In the genomic region with DNA sequence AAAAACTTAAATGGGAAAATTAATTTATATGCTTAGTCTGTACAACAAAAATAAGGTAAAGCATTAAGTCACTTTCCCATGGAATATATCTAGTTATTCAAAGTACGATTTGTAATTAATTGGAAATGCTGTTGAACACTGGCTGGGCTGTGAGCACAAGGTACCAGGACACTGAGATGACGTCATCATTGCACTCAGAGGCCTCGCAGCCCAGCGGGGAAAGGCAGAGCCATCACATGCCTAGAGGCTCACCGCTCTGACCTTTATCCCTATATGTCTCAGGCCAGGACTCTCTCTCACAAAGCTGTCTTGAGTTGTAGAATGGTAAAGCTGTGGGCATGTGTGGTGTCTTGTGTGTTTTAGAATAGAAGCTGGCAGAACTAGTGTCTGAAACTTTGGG, we compare ENCODE assay signal across 19 mouse cellular contexts.
A peak's percentile ranks its signal among the peaks of the same experiment; 100 is the strongest.
DNase-seq lines count a peak whose midpoint lies in the region; ATAC-seq and TF ChIP-seq lines count a peak whose summit lies in the region.
"Had no signal": no experiment of that assay in that cellular context is flagged by ENCODE, and none has a peak within 500 bp of the region (broad histone marks: within the 10 kb centered on the region; RNA-seq: fewer than 3 reads in every experiment).

No protein-coding gene starts in this region.

- H3K27ac ChIP-seq in heart, embryonic 10.5 days: 0 out of 2 replicates have a peak overlapping the region, but pooled peaks have one; percentile 17
- H3K27ac ChIP-seq in liver, postnatal 0 days (ENCODE audit: low read depth): no peak overlapping the region
- no peak overlapping the region for H3K27ac ChIP-seq in liver, embryonic 12.5 days
- no peak overlapping the region for H3K27ac ChIP-seq in intestine, embryonic 16.5 days (ENCODE audit: low read length)
- H3K27ac ChIP-seq in hindbrain, embryonic 10.5 days: no peak overlapping the region
- H3K27ac ChIP-seq: embryonic facial prominence, embryonic 10.5 days; embryonic facial prominence, embryonic 12.5 days; forebrain, embryonic 13.5 days; forebrain, embryonic 15.5 days had no signal

- no peak overlapping the region for H3K9ac ChIP-seq in liver, postnatal 0 days (replicated peaks)
- no peak overlapping the region for H3K9ac ChIP-seq in liver, embryonic 12.5 days
- H3K9ac ChIP-seq in intestine, embryonic 16.5 days (ENCODE audit: low read depth, low read length): no peak overlapping the region
- H3K9ac ChIP-seq: embryonic facial prominence, embryonic 12.5 days; forebrain, embryonic 13.5 days; forebrain, embryonic 15.5 days had no signal

- no peaks in the 10 kb centered on the region for H3K36me3 ChIP-seq in heart, embryonic 10.5 days
- no peaks in the 10 kb centered on the region for H3K36me3 ChIP-seq in liver, postnatal 0 days (replicated peaks; ENCODE audit: insufficient read depth, low read length)
- no peaks in the 10 kb centered on the region for H3K36me3 ChIP-seq in liver, embryonic 12.5 days
- no peaks in the 10 kb centered on the region for H3K36me3 ChIP-seq in intestine, embryonic 16.5 days (ENCODE audit: control insufficient read depth, insufficient read depth, low read length)
- H3K36me3 ChIP-seq in hindbrain, embryonic 10.5 days: no peaks in the 10 kb centered on the region
- H3K36me3 ChIP-seq: embryonic facial prominence, embryonic 10.5 days; embryonic facial prominence, embryonic 12.5 days; forebrain, embryonic 15.5 days had no signal

- H3K4me3 ChIP-seq in heart, embryonic 10.5 days: no peak overlapping the region
- H3K4me3 ChIP-seq in liver, postnatal 0 days (ENCODE audit: low read depth, low read length): no peak overlapping the region
- no peak overlapping the region for H3K4me3 ChIP-seq in liver, embryonic 12.5 days
- no peak overlapping the region for H3K4me3 ChIP-seq in intestine, embryonic 16.5 days (ENCODE audit: low read length)
- H3K4me3 ChIP-seq in hindbrain, embryonic 10.5 days: no peak overlapping the region
- H3K4me3 ChIP-seq: embryonic facial prominence, embryonic 10.5 days; embryonic facial prominence, embryonic 12.5 days; forebrain, embryonic 13.5 days; forebrain, embryonic 15.5 days had no signal

- 42% methylated on average over 5 of the region's 5 CpGs for WGBS in heart, embryonic 10.5 days
- 54% methylated on average over 5 of the region's 5 CpGs for WGBS in liver, postnatal 0 days (ENCODE audit: insufficient replicate concordance)
- 61% methylated on average over 5 of the region's 5 CpGs for WGBS in liver, embryonic 12.5 days (ENCODE audit: insufficient replicate concordance)
- WGBS in intestine, embryonic 16.5 days: 63% methylated on average over 5 of the region's 5 CpGs
- 78% methylated on average over 5 of the region's 5 CpGs for WGBS in hindbrain, embryonic 10.5 days

- H3K4me1 ChIP-seq in heart, embryonic 10.5 days: peaks cover 48% of the 10 kb centered on the region
- no peaks in the 10 kb centered on the region for H3K4me1 ChIP-seq in liver, postnatal 0 days (ENCODE audit: insufficient read depth)
- peaks cover 17% of the 10 kb centered on the region for H3K4me1 ChIP-seq in liver, embryonic 12.5 days
- H3K4me1 ChIP-seq in intestine, embryonic 16.5 days (ENCODE audit: control insufficient read depth, insufficient read depth, low read length): peaks cover 2% of the 10 kb centered on the region; the same call in 1 of the 2 replicates
- peaks cover 11% of the 10 kb centered on the region for H3K4me1 ChIP-seq in hindbrain, embryonic 10.5 days (replicated peaks)

- TF ChIP-seq EP300 in liver, postnatal 0 days (IDR thresholded peaks at IDR 0.05; ENCODE audit: low read depth): no peak

- H3K4me2 ChIP-seq in liver, postnatal 0 days (ENCODE audit: low read depth, low read length): no peak overlapping the region
- H3K4me2 ChIP-seq in liver, embryonic 12.5 days: no peak overlapping the region
- H3K4me2 ChIP-seq in intestine, embryonic 16.5 days (ENCODE audit: low read depth, low read length): no peak overlapping the region
- H3K4me2 ChIP-seq: embryonic facial prominence, embryonic 12.5 days; forebrain, embryonic 13.5 days; forebrain, embryonic 15.5 days had no signal

- H3K9me3 ChIP-seq in heart, embryonic 10.5 days: no peaks in the 10 kb centered on the region
- no peaks in the 10 kb centered on the region for H3K9me3 ChIP-seq in liver, postnatal 0 days (ENCODE audit: low read length)
- H3K9me3 ChIP-seq in liver, embryonic 12.5 days (replicated peaks): no peaks in the 10 kb centered on the region
- H3K9me3 ChIP-seq in intestine, embryonic 16.5 days (ENCODE audit: control insufficient read depth, low read length): no peaks in the 10 kb centered on the region
- H3K9me3 ChIP-seq in hindbrain, embryonic 10.5 days: no peaks in the 10 kb centered on the region
- H3K9me3 ChIP-seq: embryonic facial prominence, embryonic 10.5 days; embryonic facial prominence, embryonic 12.5 days; forebrain, embryonic 13.5 days; forebrain, embryonic 15.5 days had no signal

- no peak for TF ChIP-seq CTCF in liver, postnatal 0 days (IDR thresholded peaks at IDR 0.05; ENCODE audit: low read depth)

- peak; percentile 40; the same call in 1 of the 2 replicates for ATAC-seq in liver, postnatal 0 days
- no peak for ATAC-seq in liver, embryonic 12.5 days
- peak; percentile 81 for ATAC-seq in intestine, embryonic 16.5 days
- ATAC-seq: forebrain, embryonic 13.5 days; forebrain, embryonic 15.5 days had no signal

- DNase-seq in heart, embryonic 10.5 days (ENCODE audit: low spot score): no peak
- DNase-seq in heart, postnatal 4 days: no peak
- no peak for DNase-seq in liver, postnatal 0 days
- DNase-seq in cerebellum, postnatal 25 days: no peak
- DNase-seq in hindbrain, embryonic 10.5 days (ENCODE audit: low spot score): no peak
- DNase-seq: adrenal gland, adult 2 months; adrenal gland, postnatal 10 days; adrenal gland, postnatal 25 days; cerebellum, adult 11 months; cerebellum, adult 18-20 months; cerebellum, adult 8-10 months; cerebellum, adult 9-11 months; cerebellum, postnatal 14 days had no signal

- no peaks in the 10 kb centered on the region for H3K27me3 ChIP-seq in heart, embryonic 10.5 days (ENCODE audit: insufficient read depth, poor library complexity, severe bottlenecking)
- H3K27me3 ChIP-seq in liver, postnatal 0 days (ENCODE audit: insufficient read depth, low read length): no peaks in the 10 kb centered on the region
- H3K27me3 ChIP-seq in liver, embryonic 12.5 days (replicated peaks): peaks cover 31% of the 10 kb centered on the region
- H3K27me3 ChIP-seq in intestine, embryonic 16.5 days (replicated peaks; ENCODE audit: control insufficient read depth, insufficient read depth, low read length): no peaks in the 10 kb centered on the region
- no peaks in the 10 kb centered on the region for H3K27me3 ChIP-seq in hindbrain, embryonic 10.5 days (ENCODE audit: insufficient read depth, poor library complexity, severe bottlenecking)
- H3K27me3 ChIP-seq: embryonic facial prominence, embryonic 12.5 days; forebrain, embryonic 13.5 days; forebrain, embryonic 15.5 days had no signal
